Mouse (Mus musculus) MEL (cell line): ENCODE data around the gene A930002H24Rik. TPM values are rescaled to one million over a fixed set of nuclear protein-coding genes. Genes with fewer than 3 reads are reported as not detected.

Source experiments
- DNase-seq: peaks from one replicate; pipeline ENCODE4 v3.0.0; 2011; ENCODE audit warnings: low read depth, low spot score
- H3K27ac ChIP-seq: 2 replicates; pipeline ENCODE4 v1.5.1; 2012; ENCODE audit warnings: low read depth, mild to moderate bottlenecking, control low read depth, low read length, moderate library complexity; ENCODE audit not compliant: control insufficient read depth
- H3K27me3 ChIP-seq, 2 experiments: fragments of 150-350 bp in 1 of 2; sonication (generic) in 1 of 2; 2 replicates each; pipeline ENCODE4 v1.6.1; 2012; ENCODE audit warnings: low read length in 2 of 2, mild to moderate bottlenecking in 2 of 2, improper control_type of control experiment in 1 of 2, moderate library complexity in 1 of 2; ENCODE audit not compliant: insufficient read depth in 2 of 2, control insufficient read depth in 1 of 2
- H3K36me3 ChIP-seq, 2 experiments: 2 replicates each; pipeline ENCODE4 v1.6.1; 2012 to 2014; ENCODE audit warnings: low read length in 2 of 2, improper control_type of control experiment in 1 of 2, inconsistent platforms in 1 of 2, mild to moderate bottlenecking in 1 of 2; ENCODE audit not compliant: insufficient read depth in 2 of 2, control insufficient read depth in 1 of 2
- H3K4me1 ChIP-seq, 2 experiments: fragments of 150-350 bp in 1 of 2; sonication (generic) in 1 of 2; 2 replicates each; pipeline ENCODE4 v1.6.1; 2012; ENCODE audit warnings: low read length in 2 of 2, improper control_type of control experiment in 1 of 2, mild to moderate bottlenecking in 1 of 2; ENCODE audit not compliant: insufficient read depth in 2 of 2, control insufficient read depth in 1 of 2
- H3K4me3 ChIP-seq, 2 experiments: fragments of 150-350 bp in 1 of 2; sonication (generic) in 1 of 2; 2 replicates each; pipeline ENCODE4 v1.5.1; 2012; ENCODE audit warnings: low read depth in 2 of 2, low read length in 2 of 2, mild to moderate bottlenecking in 2 of 2, moderate library complexity in 2 of 2, control low read depth in 1 of 2, improper control_type of control experiment in 1 of 2; ENCODE audit not compliant: control insufficient read depth in 1 of 2, insufficient read depth in 1 of 2
- H3K79me2 ChIP-seq: 2 replicates; pipeline ENCODE4 v1.6.1; 2012; ENCODE audit warnings: mild to moderate bottlenecking, low read length, moderate library complexity; ENCODE audit not compliant: control insufficient read depth, poor library complexity, insufficient read depth
- H3K9ac ChIP-seq: 2 replicates; pipeline ENCODE4 v1.6.1; 2012; ENCODE audit warnings: low read depth, mild to moderate bottlenecking, control low read depth, low read length, moderate library complexity; ENCODE audit not compliant: control insufficient read depth, poor library complexity, severe bottlenecking
- H3K9me3 ChIP-seq: fragments of 150-350 bp; sonication (generic); replicated peaks from 2 replicates; pipeline ENCODE4 v1.6.1; 2012; ENCODE audit warnings: mild to moderate bottlenecking, low read length, improper control_type of control experiment, moderate library complexity; ENCODE audit not compliant: insufficient read depth
- E2F4 ChIP-seq: IDR thresholded peaks from 2 replicates; pipeline ENCODE4 v1.6.1; 2011; ENCODE audit warnings: low read depth, low read length, improper control_type of control experiment, borderline replicate concordance
- ELF1 ChIP-seq: IDR thresholded peaks from 2 replicates; pipeline ENCODE4 v1.6.1; 2014; ENCODE audit warnings: low read depth, mild to moderate bottlenecking, inconsistent platforms, low read length, improper control_type of control experiment, moderate library complexity
- EP300 ChIP-seq, 2 experiments: IDR thresholded peaks; 2 replicates each; pipeline ENCODE4 v1.6.1; 2011; ENCODE audit warnings: improper control_type of control experiment in 2 of 2, low read length in 2 of 2, low read depth in 1 of 2, mild to moderate bottlenecking in 1 of 2
- GATA1 ChIP-seq: IDR thresholded peaks from 2 replicates; pipeline ENCODE4 v1.6.1; 2011; ENCODE audit warnings: low read depth, low read length, improper control_type of control experiment
- JUND ChIP-seq: IDR thresholded peaks from 2 replicates; pipeline ENCODE4 v1.6.1; 2011; ENCODE audit warnings: low read depth, mild to moderate bottlenecking, improper control_type of control experiment, low read length
- MXI1 ChIP-seq: IDR thresholded peaks from 2 replicates; pipeline ENCODE4 v1.6.1; 2011; ENCODE audit warnings: mild to moderate bottlenecking, low read depth, low read length, improper control_type of control experiment
- MYC ChIP-seq: IDR thresholded peaks from 2 replicates; pipeline ENCODE4 v1.6.1; 2011; ENCODE audit warnings: low read depth, mild to moderate bottlenecking, low read length, improper control_type of control experiment, moderate library complexity
- NELFE ChIP-seq: IDR thresholded peaks from 2 replicates; pipeline ENCODE4 v1.6.1; 2011; ENCODE audit warnings: low read depth, low read length, improper control_type of control experiment
- POLR2A ChIP-seq, 2 experiments: IDR thresholded peaks; 2 replicates each; pipeline ENCODE4 v1.6.1; 2011 to 2012; ENCODE audit warnings: low read length in 2 of 2, mild to moderate bottlenecking in 2 of 2, control low read depth in 1 of 2, improper control_type of control experiment in 1 of 2, low read depth in 1 of 2, moderate library complexity in 1 of 2; ENCODE audit not compliant: control insufficient read depth in 1 of 2, insufficient read depth in 1 of 2, poor library complexity in 1 of 2
- POLR2AphosphoS5 ChIP-seq: IDR thresholded peaks from 2 replicates; pipeline ENCODE4 v1.6.1; 2012; ENCODE audit warnings: low read depth, borderline replicate concordance, mild to moderate bottlenecking, inconsistent platforms, low read length, moderate library complexity, mixed read lengths
- RCOR1 ChIP-seq: IDR thresholded peaks from 2 replicates; pipeline ENCODE4 v1.6.1; 2012; ENCODE audit warnings: low read depth, mild to moderate bottlenecking, inconsistent platforms, low read length, improper control_type of control experiment
- SIN3A ChIP-seq: IDR thresholded peaks from 2 replicates; pipeline ENCODE4 v1.6.1; 2012; ENCODE audit warnings: low read length, improper control_type of control experiment, inconsistent platforms
- SMC3 ChIP-seq: IDR thresholded peaks from 2 replicates; pipeline ENCODE4 v1.6.1; 2011; ENCODE audit warnings: low read depth, low read length, improper control_type of control experiment
- TBP ChIP-seq: IDR thresholded peaks from 2 replicates; pipeline ENCODE4 v1.8.0; 2011; ENCODE audit warnings: low read depth, low read length, improper control_type of control experiment
- USF2 ChIP-seq, 2 experiments: IDR thresholded peaks; 2 replicates each; pipeline ENCODE4 v1.6.1; 2011 to 2012; ENCODE audit warnings: improper control_type of control experiment in 2 of 2, low read length in 2 of 2, borderline replicate concordance in 1 of 2, inconsistent platforms in 1 of 2, low read depth in 1 of 2, mild to moderate bottlenecking in 1 of 2; ENCODE audit not compliant: insufficient read depth in 1 of 2
- ZKSCAN1 ChIP-seq: IDR thresholded peaks from 2 replicates; pipeline ENCODE4 v1.6.1; 2012; ENCODE audit warnings: low read depth, mild to moderate bottlenecking, inconsistent platforms, low read length, improper control_type of control experiment, moderate library complexity
- ZMIZ1 ChIP-seq: IDR thresholded peaks from 2 replicates; pipeline ENCODE4 v1.6.1; 2012; ENCODE audit warnings: low read depth, mild to moderate bottlenecking, inconsistent platforms, low read length, improper control_type of control experiment, moderate library complexity
- ZNF384 ChIP-seq: IDR thresholded peaks from 2 replicates; pipeline ENCODE4 v1.6.1; 2012; ENCODE audit warnings: low read depth, mild to moderate bottlenecking, inconsistent platforms, low read length, improper control_type of control experiment
- polyA plus RNA-seq, 2 experiments: library from polyadenylated mRNA; stranded (reverse) in 1 of 2; unstranded in 1 of 2; fragments of >175 nt in 1 of 2; fragments of >200 nt in 1 of 2; gene quantifications; 2 replicates each; pipeline versions ENCODE4 v1.2.1 to v1.2.4; 2012; ENCODE audit warnings: low replicate concordance in 2 of 2, low read depth in 1 of 2; ENCODE audit not compliant: insufficient read length in 2 of 2, insufficient read depth in 1 of 2, missing spikeins in 1 of 2
- total RNA-seq: library from RNA; depleted of rRNA; stranded (reverse); fragments of 300-350 nt; gene quantifications from 2 replicates; pipeline ENCODE4 v1.2.3, GENCODE M21; 2012

The A930002H24Rik gene
- total and polyA plus RNA-seq, 3 experiments = 0.70 to 1.1 TPM; not detected in 1

DNA sequence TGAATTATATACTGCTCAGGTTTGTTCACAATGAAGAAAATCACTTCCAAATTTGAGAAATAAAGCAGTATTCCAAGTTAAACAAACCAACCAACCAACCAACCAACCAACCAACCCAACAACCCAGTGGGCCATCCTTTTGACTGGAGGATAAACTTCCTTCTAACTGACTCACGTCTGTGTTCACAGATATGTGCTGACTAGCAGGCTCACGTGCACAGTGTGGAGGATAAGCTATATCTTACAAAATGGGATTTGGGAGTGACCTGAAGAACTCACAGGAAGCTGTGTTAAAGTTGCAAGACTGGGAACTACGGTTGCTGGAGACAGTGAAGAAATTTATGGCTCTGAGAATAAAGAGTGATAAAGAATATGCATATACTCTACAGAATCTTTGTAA lies 32.2 kb upstream of the A930002H24Rik start:
- Histone ChIP-seq H3K36me3 (peaks cover 0 to 9% of the 10 kb centered on the region in 2 experiments; a peak in 3 of 4 replicates), H3K79me2 (no peaks in the 10 kb centered on the region), H3K27ac (no peak overlapping the region), H3K27me3 (no peaks in the 10 kb centered on the region), H3K9ac (no peak overlapping the region), H3K9me3 (no peaks in the 10 kb centered on the region), H3K4me3 (no peak overlapping the region), H3K4me1 (peaks cover 0 to 5% of the 10 kb centered on the region in 2 experiments; a peak in 2 of 4 replicates)
- DNase-seq = no peak
- no peak for TF ChIP-seq E2F4
- TF ChIP-seq SMC3 = no peak
- no peak for TF ChIP-seq MXI1
- TF ChIP-seq TBP = no peak
- no peak for TF ChIP-seq MYC
- TF ChIP-seq RCOR1 = no peak

DNA sequence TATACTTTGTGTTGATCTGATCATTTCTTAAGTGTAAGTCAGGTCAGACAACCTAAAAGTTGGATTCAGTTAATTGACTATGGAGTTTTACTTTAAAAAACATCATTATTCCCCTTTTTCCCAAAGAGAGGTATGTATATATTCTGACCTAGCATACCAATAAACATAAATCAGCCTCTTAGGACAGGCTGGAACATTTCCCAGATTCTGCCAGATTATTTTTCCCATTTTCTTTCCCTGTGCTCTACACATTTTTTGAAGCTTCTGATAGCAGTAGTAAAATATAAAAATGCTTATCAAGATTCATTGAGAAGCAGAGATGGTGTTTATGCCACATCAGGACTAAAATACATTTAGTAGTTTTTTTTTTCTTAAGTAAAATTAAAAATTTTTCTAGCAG lies 27.0 kb upstream of the A930002H24Rik start:
- no peaks in the 10 kb centered on the region for H3K79me2 ChIP-seq
- no peak overlapping the region for H3K9ac ChIP-seq
- H3K36me3 ChIP-seq = peaks cover 0 to 9% of the 10 kb centered on the region in 2 experiments; a peak in 2 of 4 replicates
- no peak overlapping the region for H3K4me3 ChIP-seq
- DNase-seq = no peak
- no peak overlapping the region for H3K27ac ChIP-seq
- TF ChIP-seq USF2 (IDR thresholded peaks at IDR 0.05; ENCODE audit: borderline replicate concordance in 1 of 2, insufficient read depth in 1 of 2, low read depth in 1 of 2, low read length in 2 of 2) (no peak), ZKSCAN1 (no peak), MXI1 (no peak), TBP (no peak), NELFE (no peak), SIN3A (no peak), POLR2A (IDR thresholded peaks at IDR 0.05; ENCODE audit: control insufficient read depth in 1 of 2, insufficient read depth in 1 of 2, low read depth in 1 of 2, low read length in 2 of 2, poor library complexity in 1 of 2) (no peak), POLR2AphosphoS5 (no peak), ELF1 (no peak), E2F4 (no peak), GATA1 (no peak), EP300 (IDR thresholded peaks at IDR 0.05; ENCODE audit: low read depth in 1 of 2, low read length in 2 of 2) (no peak), ZNF384 (no peak), ZMIZ1 (no peak), JUND (no peak)
- peaks cover 5 to 9% of the 10 kb centered on the region in 2 experiments; a peak in 3 of 4 replicates for H3K4me1 ChIP-seq
- H3K27me3 ChIP-seq = no peaks in the 10 kb centered on the region
- no peaks in the 10 kb centered on the region for H3K9me3 ChIP-seq
